Mouse (Mus musculus): ENCODE measurements at regions not wholly inside any gene's neighbourhood (a gene's known extent, or its start where the extent isn't known, plus 50 kb on each side); places are given as distances from the start of the nearest gene placed in this dataset.
"Not testable (repeated sequence)": the region's sequence is repeated elsewhere in the genome, so short reads cannot be mapped to it uniquely, and the experiment has no call there.

- DNase-seq: no peak
Observed at GRCm38 (mm10) chrX:35791273-35791672, 97.4 kb upstream of the Dock11 start.

- DNase-seq: peak; percentile 1
Observed at GRCm38 (mm10) chrX:35813206-35813605, 75.4 kb upstream of the Dock11 start.

- not testable (repeated sequence) for DNase-seq
Observed at GRCm38 (mm10) chrX:35834411-35834810, 54.2 kb upstream of the Dock11 start.

- DNase-seq: no peak
Observed at GRCm38 (mm10) chrX:35838064-35838463, 50.6 kb upstream of the Dock11 start.

Data from cerebellum, adult 11-12 months (tissue).